Mouse (Mus musculus): Measurements from ENCODE around the gene Ctsf.

GRCm38 (mm10) chr19:4896780-4897520 lies 42.0 kb downstream of the Ctsf start:
- TF ChIP-seq CTCF (IDR thresholded peaks at IDR 0.05; ENCODE audit: low read depth, low read length) (no peak), POLR2A (IDR thresholded peaks at IDR 0.05; ENCODE audit: extremely low read depth, insufficient read depth, low read length) (no peak)

All from liver, adult 2 months (tissue).